Mouse (Mus musculus): ENCODE data around the gene 1110017D15Rik.

1110017D15Rik gene

DNA sequence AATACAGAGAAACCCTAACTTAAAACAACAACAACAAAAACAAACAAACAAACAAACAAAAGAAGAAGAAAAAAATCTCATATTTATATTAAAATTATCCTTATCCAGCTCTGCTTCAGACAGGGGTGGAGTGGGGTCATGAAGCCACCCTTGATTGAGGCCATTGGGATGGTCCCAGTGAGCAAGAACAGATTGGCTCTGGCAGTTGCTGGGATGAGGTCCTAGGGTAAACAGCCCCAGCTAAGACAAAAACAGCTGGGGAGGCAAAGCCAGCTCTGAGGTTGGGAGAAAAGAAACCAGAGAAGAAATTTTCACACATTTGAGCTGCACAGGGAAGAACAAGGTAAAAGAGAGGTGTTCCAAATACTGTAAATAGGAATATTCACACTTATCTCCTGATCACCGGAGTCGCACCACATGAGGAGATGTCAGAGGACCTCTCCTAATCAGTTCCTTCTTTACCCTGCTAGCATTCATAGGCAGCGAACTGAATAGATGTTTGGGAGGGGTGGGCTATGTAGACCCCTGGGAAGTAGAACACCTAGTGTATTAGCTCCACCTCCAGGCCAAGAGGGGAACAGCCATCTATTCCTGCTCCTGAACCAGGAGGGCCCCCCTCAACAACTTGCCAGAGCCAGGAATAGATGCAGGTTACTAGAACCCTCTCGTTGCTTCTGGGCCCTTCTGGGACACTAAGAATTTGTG is 38.2 kb downstream of the 1110017D15Rik start:
- no peak for DNase-seq

DNA sequence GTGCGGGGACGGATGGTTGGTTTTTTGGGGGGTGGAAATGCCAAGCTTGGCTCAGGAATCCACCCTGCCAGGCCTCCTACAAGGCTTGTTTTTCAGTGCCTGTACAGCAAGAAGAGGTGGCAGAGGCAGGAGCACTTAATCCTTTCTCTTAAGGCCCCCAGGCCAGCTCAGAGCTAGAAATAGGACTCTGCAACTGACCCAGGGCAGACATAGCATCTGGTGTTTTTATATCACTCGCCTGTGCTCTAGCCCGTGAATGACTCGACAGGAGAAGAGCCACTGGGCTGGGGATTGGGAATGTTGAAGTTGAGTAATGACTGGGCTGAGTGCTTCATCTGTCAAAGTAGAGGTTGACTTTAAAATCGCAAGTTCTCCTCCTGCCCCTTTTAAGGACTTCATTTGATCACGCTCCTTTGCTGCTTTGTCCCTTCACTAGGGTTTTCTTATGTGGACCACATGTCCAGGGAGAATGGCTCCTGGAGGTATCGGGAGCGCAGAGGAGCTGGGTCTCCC is 39.4 kb downstream of the 1110017D15Rik start:
- no peak for DNase-seq

DNA sequence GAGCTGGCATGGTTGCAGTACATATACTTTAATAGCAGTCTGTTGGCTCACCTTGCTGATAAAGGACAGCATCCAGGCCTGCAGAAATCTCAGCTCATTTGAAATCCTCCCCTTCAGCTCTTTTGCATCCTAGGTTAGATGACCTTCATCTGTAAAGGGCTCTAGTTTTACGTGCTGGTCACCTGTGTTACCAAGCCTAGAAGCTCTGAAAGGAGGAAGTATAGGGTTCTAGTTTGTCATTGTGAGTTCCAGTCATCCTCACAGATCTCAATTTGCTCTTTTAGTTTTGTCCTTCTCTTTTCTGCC is 45.8 kb downstream of the 1110017D15Rik start:
- DNase-seq = no peak

DNA sequence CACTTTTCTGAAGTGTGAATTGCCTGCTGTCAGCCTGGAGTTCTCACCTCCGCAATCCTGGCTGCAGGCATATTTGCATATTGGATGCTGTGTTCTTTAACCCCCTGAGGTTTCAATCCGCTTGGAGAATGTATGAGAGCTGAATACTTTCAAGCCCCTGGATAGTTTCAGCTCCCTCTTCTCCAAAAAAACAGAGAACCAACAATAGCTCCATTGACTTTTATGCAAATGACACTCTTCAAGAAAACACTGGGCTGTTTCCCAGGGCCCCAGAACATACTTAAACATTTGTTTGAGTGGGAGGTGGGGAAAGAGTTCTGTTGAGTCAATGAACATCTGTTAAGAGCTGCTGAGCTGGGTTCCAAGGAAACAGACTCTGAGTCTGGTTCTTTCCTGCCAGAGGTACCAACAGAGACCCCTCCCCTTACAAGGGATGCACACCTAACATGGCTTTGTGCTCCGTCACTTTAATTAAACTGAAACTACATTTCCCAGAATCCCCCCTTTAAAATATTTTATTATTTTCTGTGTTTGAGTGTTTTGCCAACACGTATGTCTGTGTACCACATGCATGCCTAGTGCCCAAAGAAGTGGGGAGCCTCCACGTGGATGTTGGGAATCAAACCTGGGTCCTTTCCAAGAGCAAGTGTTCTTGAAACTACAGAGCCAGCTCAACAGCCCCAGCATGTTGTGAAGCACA is 46.3 kb downstream of the 1110017D15Rik start:
- DNase-seq = no peak

DNA sequence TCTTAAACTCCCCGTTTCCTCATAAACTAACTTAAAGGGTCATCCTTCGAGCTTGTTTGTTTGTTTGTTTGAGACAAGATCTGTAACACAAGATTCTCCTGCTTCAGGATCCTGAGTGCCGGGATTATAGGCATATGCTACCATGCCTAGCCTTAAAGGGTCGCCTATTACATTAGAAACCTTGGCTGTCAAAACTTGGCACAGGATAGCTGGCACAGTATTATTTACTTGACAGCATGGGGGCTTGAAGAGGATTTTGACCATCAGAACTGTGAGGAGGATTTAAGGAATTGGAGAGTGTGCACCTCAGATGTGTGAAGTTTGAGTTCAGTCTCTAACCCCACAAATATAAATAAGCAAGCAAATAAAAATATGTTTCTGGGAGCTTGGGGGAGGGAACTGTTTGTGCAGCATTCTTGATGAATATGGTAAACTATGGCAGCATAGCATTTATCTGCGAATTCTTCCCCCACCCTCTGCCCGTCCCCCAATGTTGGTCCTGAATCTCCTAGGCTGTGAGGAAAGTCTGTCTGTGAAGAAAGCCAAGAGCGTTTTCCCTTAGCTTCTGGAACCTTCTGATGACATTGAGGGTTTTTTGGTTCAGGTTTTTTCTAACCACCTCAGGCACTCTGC is 47.0 kb downstream of the 1110017D15Rik start:
- no peak for DNase-seq

DNA sequence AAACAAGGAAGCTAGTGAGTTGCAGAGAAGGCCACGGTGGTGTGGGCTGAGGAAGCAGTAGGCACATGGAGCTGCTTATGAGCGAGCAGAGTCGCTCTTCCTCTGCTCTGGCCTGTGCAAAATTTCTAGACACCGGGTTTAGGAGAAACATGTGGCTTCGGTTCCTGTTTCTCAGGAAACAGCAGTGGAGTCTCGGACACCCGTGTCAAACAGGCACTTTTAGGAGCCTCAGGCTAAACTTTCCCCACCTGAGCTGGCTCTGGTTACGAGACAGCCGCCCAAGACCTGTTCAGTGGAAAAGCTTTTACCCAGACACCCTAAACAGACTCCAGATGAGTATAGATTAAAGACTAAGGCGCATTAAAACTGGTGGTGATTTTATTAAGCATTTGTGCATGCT is 47.9 kb downstream of the 1110017D15Rik start:
- DNase-seq = no peak

DNA sequence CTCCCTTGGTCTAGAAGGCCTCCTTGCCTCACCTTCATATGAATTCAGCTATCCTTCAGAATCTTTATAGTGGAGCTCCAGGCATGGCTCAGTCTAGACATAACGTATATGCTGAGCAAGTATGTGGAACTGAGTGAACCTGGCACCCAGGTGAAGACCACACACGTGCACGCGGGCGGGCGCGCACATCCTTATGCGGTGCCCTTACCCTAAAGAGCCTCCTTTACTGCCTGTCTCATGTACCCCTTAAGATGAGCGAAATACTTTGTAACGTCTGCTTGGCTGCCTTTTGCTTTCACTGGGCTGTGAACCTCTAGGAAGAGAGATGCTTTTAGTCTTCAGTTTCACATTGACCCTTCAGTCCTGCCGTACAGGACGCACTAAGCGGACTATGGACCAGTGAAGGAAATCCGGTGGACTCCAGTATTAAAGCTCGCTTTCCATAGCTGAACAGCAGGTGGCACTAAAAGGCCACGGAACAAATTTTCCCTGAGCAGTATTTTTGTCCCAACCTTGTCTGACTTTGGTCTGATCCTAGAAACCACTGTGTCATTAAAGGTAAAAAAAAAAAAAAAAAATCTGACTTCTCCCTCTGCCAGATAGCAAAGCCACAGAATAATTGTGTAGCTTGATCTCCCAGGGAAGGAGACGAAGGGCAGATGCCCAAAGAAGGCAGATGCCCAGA is 48.6 kb downstream of the 1110017D15Rik start:
- DNase-seq = peak; percentile 62

DNA sequence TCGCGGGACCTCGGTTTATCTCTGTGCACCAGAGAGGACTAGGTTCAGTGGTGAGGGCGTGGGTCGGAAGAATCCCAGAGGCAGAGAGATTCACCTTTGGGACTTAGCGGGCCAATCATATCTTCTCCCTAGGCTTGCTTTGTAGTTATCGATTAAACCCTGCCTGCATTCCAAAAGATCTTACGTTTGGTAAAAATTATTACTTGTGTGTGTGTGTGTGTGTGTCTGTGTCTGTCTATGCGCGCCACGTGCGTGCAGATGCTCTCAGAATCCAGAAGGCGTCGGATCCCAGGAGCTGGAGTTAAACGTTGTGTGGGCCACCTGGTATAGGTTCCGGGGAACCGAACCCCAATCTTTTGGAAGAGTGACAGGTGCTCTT is 51.9 kb downstream of the 1110017D15Rik start:
- DNase-seq = no peak

DNA sequence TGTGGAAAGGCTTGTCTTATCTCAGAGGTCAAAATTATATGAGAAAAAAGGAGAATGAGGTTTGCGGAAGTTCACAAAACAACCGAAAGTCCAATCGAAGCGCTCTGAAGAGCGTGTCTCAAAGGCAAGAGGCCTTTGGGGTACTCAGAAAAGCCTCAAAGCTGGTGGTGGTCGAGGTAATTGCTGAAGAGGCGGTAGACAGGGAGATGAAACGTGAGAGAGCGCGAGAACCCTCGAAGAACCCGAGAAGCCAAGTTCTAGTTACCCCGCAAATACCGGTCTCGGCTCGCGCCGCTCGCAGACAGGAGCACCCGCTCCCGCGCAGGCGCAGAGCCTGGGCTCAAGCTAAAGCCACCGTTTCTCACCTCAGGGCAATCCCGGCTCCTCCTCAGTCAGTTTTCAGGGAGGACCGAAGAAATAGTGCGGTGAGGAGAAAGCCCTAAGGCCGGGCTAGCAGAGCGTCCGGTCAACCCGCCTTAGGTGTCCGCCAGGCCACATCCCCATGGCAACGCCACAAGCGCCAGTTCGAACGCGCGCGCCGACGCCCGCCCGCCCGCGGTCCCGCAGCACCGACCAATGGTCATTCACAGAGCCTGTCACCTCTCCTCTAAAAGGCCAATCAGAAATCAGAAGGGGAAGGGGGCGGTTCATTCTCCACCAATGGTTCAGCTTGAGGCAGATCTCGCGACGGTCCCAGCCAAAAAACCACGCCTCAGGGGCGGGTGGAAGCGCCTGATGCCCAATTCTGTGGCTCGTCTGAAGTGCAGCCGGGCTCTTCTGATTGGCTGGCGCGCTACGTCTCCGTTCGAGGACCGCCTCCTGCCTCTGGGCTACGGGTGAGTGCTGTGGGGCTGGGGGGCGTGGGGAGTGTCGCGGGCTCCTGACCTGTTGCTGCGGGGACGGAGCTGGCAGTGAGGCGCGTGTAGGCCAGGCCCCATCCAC is 52.5 kb downstream of the 1110017D15Rik start, which contains the start of the genes Kif24 and Nudt2:
TSS of gene Kif24 (minus strand) at position 543 of the 942 bp plus-strand sequence.
TSS of gene Nudt2 (plus strand) at position 807 of the 942 bp plus-strand sequence.
- peak; percentile 99 for DNase-seq

DNA sequence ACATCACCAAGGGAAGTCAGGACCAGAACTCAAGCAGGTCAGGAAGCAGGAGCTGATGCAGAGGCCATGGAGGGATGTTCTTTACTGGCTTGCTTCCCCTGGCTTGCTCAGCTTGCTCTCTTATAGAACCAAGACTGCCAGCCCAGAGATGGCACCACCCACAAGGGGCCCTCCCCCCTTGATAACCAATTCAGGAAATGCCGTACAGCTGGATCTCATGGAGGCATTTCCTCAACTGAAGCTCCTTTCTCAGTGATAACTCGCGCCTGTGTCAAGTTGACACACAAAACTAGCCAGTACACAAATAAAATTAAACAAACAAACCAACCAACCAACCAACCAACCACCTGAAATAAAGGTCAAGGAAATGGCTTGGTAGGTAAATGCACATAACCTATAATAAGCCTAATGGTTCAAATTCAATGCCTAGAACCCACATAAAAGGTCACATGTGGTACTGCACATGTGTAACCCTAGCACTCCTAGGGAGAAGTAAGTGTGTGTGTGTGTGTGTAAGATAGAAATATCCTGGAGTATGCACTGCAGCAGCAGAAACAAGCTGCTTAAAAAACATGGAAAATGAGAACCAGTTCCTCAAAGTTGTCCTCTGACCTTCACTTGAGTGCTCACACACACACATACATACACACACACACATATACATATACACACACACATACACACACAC is 53.9 kb downstream of the 1110017D15Rik start:
- DNase-seq = peak; percentile 12

DNA sequence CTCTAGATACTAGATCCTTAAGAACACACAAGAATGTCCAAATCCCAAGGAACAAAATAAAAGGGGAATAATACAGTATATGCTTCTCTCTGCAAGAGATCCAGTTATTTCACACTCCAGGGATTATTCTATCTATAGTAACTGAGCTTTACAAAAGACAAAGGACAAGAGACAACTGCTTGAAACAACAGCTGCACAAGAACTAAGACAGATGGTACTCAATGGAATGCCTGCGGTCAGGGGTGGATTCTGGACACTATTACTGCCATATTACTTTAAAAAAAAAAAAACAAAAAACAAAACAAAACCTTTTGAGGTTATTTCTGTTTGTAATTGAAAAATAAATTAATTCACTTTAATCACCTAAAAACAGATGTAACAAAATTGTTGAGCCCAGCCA is 56.4 kb downstream of the 1110017D15Rik start:
- DNase-seq = no peak

All from cerebellum, adult 9-10 months (tissue).